Comparison of ENCODE assay signal across 13 mouse cellular contexts in genomic region chr11:21036161-21036916, GRCm38 (mm10). TPM values are rescaled to one million over a fixed set of nuclear protein-coding genes. Genes with fewer than 3 reads are reported as not detected.
DNase-seq lines count a peak whose midpoint lies in the region; ATAC-seq lines count a peak whose summit lies in the region.
"Had no signal": no experiment of that assay in that cellular context is flagged by ENCODE, and none has a peak within 500 bp of the region (broad histone marks: within the 10 kb centered on the region; RNA-seq: fewer than 3 reads in every experiment).

No protein-coding gene starts in this region.

- no peak overlapping the region for H3K9ac ChIP-seq in forebrain, embryonic 15.5 days (replicated peaks)
- no peak overlapping the region for H3K9ac ChIP-seq in forebrain, embryonic 11.5 days (ENCODE audit: low read length)
- H3K9ac ChIP-seq in embryonic facial prominence, embryonic 14.5 days (ENCODE audit: low read depth, low read length) = no peak overlapping the region
- H3K9ac ChIP-seq: heart, embryonic 15.5 days; liver, embryonic 15.5 days had no signal

- H3K27ac ChIP-seq in forebrain, embryonic 15.5 days (replicated peaks) = peak overlapping the region; percentile 52; the same call in 1 of the 2 replicates
- H3K27ac ChIP-seq in forebrain, embryonic 11.5 days (ENCODE audit: low read depth, low read length) = no peak overlapping the region
- H3K27ac ChIP-seq in embryonic facial prominence, embryonic 14.5 days (replicated peaks; ENCODE audit: low read depth, low read length) = no peak overlapping the region; the same call in 1 of the 2 replicates
- H3K27ac ChIP-seq: heart, embryonic 15.5 days; liver, embryonic 15.5 days had no signal

- ATAC-seq in forebrain, embryonic 15.5 days (replicated peaks) = peak; percentile 57
- no peak for ATAC-seq in forebrain, embryonic 11.5 days (replicated peaks; ENCODE audit: low FRiP score)
- peak; percentile 44; the same call in 1 of the 2 replicates for ATAC-seq in embryonic facial prominence, embryonic 14.5 days (ENCODE audit: low read depth)

- 35% methylated on average over 7 of the region's 7 CpGs for WGBS in forebrain, embryonic 15.5 days
- 64% methylated on average over 7 of the region's 7 CpGs for WGBS in forebrain, embryonic 11.5 days
- 53% methylated on average over 7 of the region's 7 CpGs for WGBS in embryonic facial prominence, embryonic 14.5 days

- H3K9me3 ChIP-seq in forebrain, embryonic 15.5 days = no peaks in the 10 kb centered on the region
- no peaks in the 10 kb centered on the region for H3K9me3 ChIP-seq in forebrain, embryonic 11.5 days (ENCODE audit: control insufficient read depth, low read length)
- H3K9me3 ChIP-seq in embryonic facial prominence, embryonic 14.5 days (ENCODE audit: control insufficient read depth, low read length) = no peaks in the 10 kb centered on the region
- H3K9me3 ChIP-seq: heart, embryonic 15.5 days; liver, embryonic 15.5 days had no signal

- no peak overlapping the region; the same call in 1 of the 2 replicates for H3K4me2 ChIP-seq in forebrain, embryonic 15.5 days (replicated peaks)
- H3K4me2 ChIP-seq in forebrain, embryonic 11.5 days (ENCODE audit: low read depth, low read length, severe bottlenecking) = no peak overlapping the region
- no peak overlapping the region for H3K4me2 ChIP-seq in embryonic facial prominence, embryonic 14.5 days (ENCODE audit: low read depth, low read length)
- H3K4me2 ChIP-seq: heart, embryonic 15.5 days; liver, embryonic 15.5 days had no signal

- DNase-seq in forebrain, embryonic 11.5 days (ENCODE audit: low spot score) = no peak
- DNase-seq in kidney, adult 9 months = peak; percentile 17
- DNase-seq in kidney, postnatal 10 days = no peak
- peak; percentile 44 for DNase-seq in embryonic facial prominence, embryonic 14.5 days (ENCODE audit: low spot score)
- DNase-seq in lung, postnatal 36 days = peak; percentile 81
- DNase-seq in thymus, postnatal 0 days (ENCODE audit: low spot score) = no peak
- no peak for DNase-seq in frontal cortex, postnatal 25 days (ENCODE audit: low spot score in 2 of 2)
- DNase-seq: cerebellum, postnatal 36 days; kidney, postnatal 4 days had no signal

- H3K4me3 ChIP-seq in forebrain, embryonic 15.5 days = no peak overlapping the region
- H3K4me3 ChIP-seq in forebrain, embryonic 11.5 days (ENCODE audit: low read depth, low read length) = no peak overlapping the region
- no peak overlapping the region for H3K4me3 ChIP-seq in embryonic facial prominence, embryonic 14.5 days (ENCODE audit: low read depth, low read length)
- H3K4me3 ChIP-seq: erythroblast, embryonic 14.5 days; heart, embryonic 15.5 days; liver, embryonic 15.5 days had no signal

- no peaks in the 10 kb centered on the region for H3K27me3 ChIP-seq in forebrain, embryonic 15.5 days
- no peaks in the 10 kb centered on the region; the same call in 1 of the 2 replicates for H3K27me3 ChIP-seq in forebrain, embryonic 11.5 days (ENCODE audit: control insufficient read depth, insufficient read depth, low read length)
- no peaks in the 10 kb centered on the region for H3K27me3 ChIP-seq in embryonic facial prominence, embryonic 14.5 days (replicated peaks; ENCODE audit: control insufficient read depth, insufficient read depth, low read length)
- H3K27me3 ChIP-seq: heart, embryonic 15.5 days; liver, embryonic 15.5 days had no signal

- peaks cover 26% of the 10 kb centered on the region for H3K4me1 ChIP-seq in forebrain, embryonic 15.5 days
- peaks cover 3% of the 10 kb centered on the region; the same call in 1 of the 2 replicates for H3K4me1 ChIP-seq in forebrain, embryonic 11.5 days (replicated peaks; ENCODE audit: control insufficient read depth, insufficient read depth, low read length)
- H3K4me1 ChIP-seq in embryonic facial prominence, embryonic 14.5 days (ENCODE audit: control insufficient read depth, insufficient read depth, low read length) = peaks cover 8% of the 10 kb centered on the region

- H3K36me3 ChIP-seq in forebrain, embryonic 15.5 days = no peaks in the 10 kb centered on the region
- no peaks in the 10 kb centered on the region for H3K36me3 ChIP-seq in forebrain, embryonic 11.5 days (ENCODE audit: control insufficient read depth, insufficient read depth, low read length)
- no peaks in the 10 kb centered on the region for H3K36me3 ChIP-seq in embryonic facial prominence, embryonic 14.5 days (ENCODE audit: control insufficient read depth, insufficient read depth, low read length)
- H3K36me3 ChIP-seq: heart, embryonic 15.5 days; liver, embryonic 15.5 days had no signal

RNA-seq across cellular contexts. Expression of gene Peli1, which starts 54.8 kb away (rescaled TPM):
- 118 and 121 TPM in 2 replicates for polyA plus RNA-seq in forebrain, embryonic 15.5 days (2015; fragmentation: Nextera tagmentation; extraction: Ambion mirVana)
- 91.6 and 96.9 TPM in 2 replicates for polyA plus RNA-seq in forebrain, embryonic 11.5 days (2014; fragmentation: Nextera tagmentation; extraction: Ambion mirVana)
- 41.3 and 47.2 TPM in 2 replicates for polyA plus RNA-seq in embryonic facial prominence, embryonic 14.5 days (2014; fragmentation: Nextera tagmentation; extraction: Ambion mirVana)
- 59.3 and 65.9 TPM in 2 replicates for polyA plus RNA-seq in thymus, postnatal 0 days (2015; fragmentation: Nextera tagmentation; extraction: Ambion mirVana)

Comparison
In these comparisons a context has a peak if more than half of its experiments do, and no peak if none do; other contexts are left out.
1. DNase-seq: peak in kidney, adult 9 months (single experiment), embryonic facial prominence, embryonic 14.5 days (single experiment) and lung, postnatal 36 days (single experiment); none in forebrain, embryonic 11.5 days (single experiment), kidney, postnatal 10 days (single experiment), thymus, postnatal 0 days (single experiment) and frontal cortex, postnatal 25 days (0 of 2).